Mouse (Mus musculus): Measurements from ENCODE around the gene Tars.
A peak's percentile ranks its signal among the peaks of the same experiment; 100 is the strongest.

Gene Tars

GRCm38 (mm10) chr15:11361824-11362223, 37.6 kb downstream of the Tars start:
- DNase-seq (ENCODE audit: low spot score in 2 of 2) = no peak

GRCm38 (mm10) chr15:11360888-11361287, 38.6 kb downstream of the Tars start:
- no peak for DNase-seq (ENCODE audit: low spot score in 2 of 2)

- no peak for DNase-seq (ENCODE audit: low spot score in 2 of 2)
Observed at GRCm38 (mm10) chr15:11357501-11357900, 42.0 kb downstream of the Tars start.

- no peak for DNase-seq (ENCODE audit: low spot score in 2 of 2)
Observed at GRCm38 (mm10) chr15:11355865-11356264, 43.6 kb downstream of the Tars start.

GRCm38 (mm10) chr15:11339467-11340180, 59.8 kb downstream of the Tars start:
- peak in 1 of 2 experiments; percentile 11 for DNase-seq (ENCODE audit: low spot score in 2 of 2)

Measured in frontal cortex, postnatal 36 days (tissue).